Mouse (Mus musculus): ENCODE measurements around the gene Cdkn2b. TPM values are rescaled to one million over a fixed set of nuclear protein-coding genes. Genes with fewer than 3 reads are reported as not detected.

Cdkn2b gene
- total and polyA plus RNA-seq, 3 experiments: 1.9 to 2.5 TPM; not detected in 1

- no peak overlapping the region for H3K27ac ChIP-seq (ENCODE audit: control insufficient read depth, low read depth, low read length)
- H3K4me1 ChIP-seq (ENCODE audit: control insufficient read depth in 1 of 2, insufficient read depth in 2 of 2, low read length in 2 of 2): peaks cover 14 to 35% of the 10 kb centered on the region in 2 experiments
- no peak overlapping the region for H3K4me3 ChIP-seq (ENCODE audit: control insufficient read depth in 1 of 2, insufficient read depth in 1 of 2, low read depth in 2 of 2, low read length in 2 of 2)
- no peak overlapping the region for H3K9ac ChIP-seq (ENCODE audit: control insufficient read depth, low read depth, low read length, poor library complexity, severe bottlenecking)
- H3K79me2 ChIP-seq (ENCODE audit: control insufficient read depth, insufficient read depth, low read length, poor library complexity): peaks cover 30% of the 10 kb centered on the region
- H3K9me3 ChIP-seq (replicated peaks; ENCODE audit: insufficient read depth, low read length): no peaks in the 10 kb centered on the region
- H3K27me3 ChIP-seq (ENCODE audit: control insufficient read depth in 1 of 2, insufficient read depth in 2 of 2, low read length in 2 of 2): no peaks in the 10 kb centered on the region
- TF ChIP-seq SMC3 (IDR thresholded peaks at IDR 0.05; ENCODE audit: low read depth, low read length) (no peak), MXI1 (IDR thresholded peaks at IDR 0.05; ENCODE audit: low read depth, low read length) (no peak), GATA1 (IDR thresholded peaks at IDR 0.05; ENCODE audit: low read depth, low read length) (no peak), MEF2A (IDR thresholded peaks at IDR 0.05; ENCODE audit: extremely low read depth, insufficient replicate concordance, low read depth, low read length, poor library complexity, severe bottlenecking) (no peak), TAL1 (IDR thresholded peaks at IDR 0.05; ENCODE audit: low read length) (no peak), ETS1 (IDR thresholded peaks at IDR 0.05; ENCODE audit: low read depth, low read length) (no peak), NELFE (IDR thresholded peaks at IDR 0.05; ENCODE audit: low read depth, low read length) (no peak), USF2 (IDR thresholded peaks at IDR 0.05; ENCODE audit: borderline replicate concordance in 1 of 2, insufficient read depth in 1 of 2, low read depth in 1 of 2, low read length in 2 of 2) (no peak), CTCF (IDR thresholded peaks at IDR 0.05 in 2 of 3, conservative IDR thresholded peaks at IDR 0.05 in 1 of 3; ENCODE audit: control insufficient read depth in 1 of 3, insufficient read depth in 1 of 3, low read depth in 2 of 3, low read length in 3 of 3, poor library complexity in 1 of 3, severe bottlenecking in 1 of 3) (no peak), SIN3A (IDR thresholded peaks at IDR 0.05; ENCODE audit: low read length) (no peak), ZC3H11A (IDR thresholded peaks at IDR 0.05; ENCODE audit: low read depth, low read length) (no peak), RCOR1 (IDR thresholded peaks at IDR 0.05; ENCODE audit: low read depth, low read length) (peak; percentile 58; the same call in 1 of the 2 replicates), TBP (IDR thresholded peaks at IDR 0.05; ENCODE audit: low read depth, low read length) (peak; percentile 69), E2F4 (IDR thresholded peaks at IDR 0.05; ENCODE audit: borderline replicate concordance, low read depth, low read length) (no peak), CHD1 (IDR thresholded peaks at IDR 0.05; ENCODE audit: low read depth, low read length) (no peak)
- peak; percentile 43 for DNase-seq (ENCODE audit: low read depth, low spot score)
- H3K36me3 ChIP-seq (ENCODE audit: control insufficient read depth in 1 of 2, insufficient read depth in 2 of 2, low read length in 2 of 2): peaks cover 0 to 45% of the 10 kb centered on the region in 2 experiments; a peak in 3 of 4 replicates
These were observed 25.2 kb downstream of the Cdkn2b start for GRCm38 (mm10) chr4:89285688-89286087.

- H3K27ac ChIP-seq (ENCODE audit: control insufficient read depth, low read depth, low read length): peak overlapping the region; percentile 1; the same call in 1 of the 2 replicates
- no peaks in the 10 kb centered on the region for H3K27me3 ChIP-seq (ENCODE audit: control insufficient read depth in 1 of 2, insufficient read depth in 2 of 2, low read length in 2 of 2)
These were observed 28.2 kb downstream of the Cdkn2b start for GRCm38 (mm10) chr4:89282661-89283060.

More at GRCm38 (mm10) chr4:89282661-89283060, 28.2 kb downstream of the Cdkn2b start:
- DNase-seq (ENCODE audit: low read depth, low spot score): no peak
- peak overlapping the region; percentile 66 to 75 for H3K4me3 ChIP-seq (ENCODE audit: control insufficient read depth in 1 of 2, insufficient read depth in 1 of 2, low read depth in 2 of 2, low read length in 2 of 2)
- H3K9me3 ChIP-seq (replicated peaks; ENCODE audit: insufficient read depth, low read length): no peaks in the 10 kb centered on the region
- H3K9ac ChIP-seq (ENCODE audit: control insufficient read depth, low read depth, low read length, poor library complexity, severe bottlenecking): peak overlapping the region; percentile 68
- H3K79me2 ChIP-seq (ENCODE audit: control insufficient read depth, insufficient read depth, low read length, poor library complexity): peaks cover 10% of the 10 kb centered on the region
- H3K4me1 ChIP-seq (ENCODE audit: control insufficient read depth in 1 of 2, insufficient read depth in 2 of 2, low read length in 2 of 2): peaks cover 17 to 20% of the 10 kb centered on the region in 2 experiments
- TF ChIP-seq ZMIZ1 (IDR thresholded peaks at IDR 0.05; ENCODE audit: low read depth, low read length): no peak
- TF ChIP-seq GABPA (IDR thresholded peaks at IDR 0.05; ENCODE audit: low read depth, low read length): no peak
- TF ChIP-seq USF2 (IDR thresholded peaks at IDR 0.05; ENCODE audit: borderline replicate concordance in 1 of 2, insufficient read depth in 1 of 2, low read depth in 1 of 2, low read length in 2 of 2): no peak
- TF ChIP-seq EP300 (IDR thresholded peaks at IDR 0.05; ENCODE audit: low read depth in 1 of 2, low read length in 2 of 2): no peak
- TF ChIP-seq MXI1 (IDR thresholded peaks at IDR 0.05; ENCODE audit: low read depth, low read length): no peak
- no peak for TF ChIP-seq MYB (IDR thresholded peaks at IDR 0.05; ENCODE audit: low read depth, low read length)
- TF ChIP-seq SMC3 (IDR thresholded peaks at IDR 0.05; ENCODE audit: low read depth, low read length): no peak
- TF ChIP-seq UBTF (IDR thresholded peaks at IDR 0.05; ENCODE audit: borderline replicate concordance, insufficient read depth, low read depth, low read length): no peak
- H3K36me3 ChIP-seq (ENCODE audit: control insufficient read depth in 1 of 2, insufficient read depth in 2 of 2, low read length in 2 of 2): peaks cover 0 to 27% of the 10 kb centered on the region in 2 experiments; a peak in 3 of 4 replicates

All from MEL (cell line).